Mouse (Mus musculus) spleen, adult 2 months (tissue): ENCODE results near the gene Olfr122.

Source experiments
- CTCF ChIP-seq: fragments of 200-500 bp; IDR thresholded peaks from 2 replicates; pipeline ENCODE4 v1.5.1; 2011; ENCODE audit warnings: mild to moderate bottlenecking, inconsistent platforms; ENCODE audit not compliant: insufficient read depth, insufficient read length, insufficient replicate concordance; ENCODE audit errors: extremely low read depth
- POLR2A ChIP-seq: fragments of 200-500 bp; IDR thresholded peaks from 2 replicates; pipeline ENCODE4 v1.6.1; 2011; ENCODE audit warnings: low read depth, low read length, inconsistent platforms

DNA sequence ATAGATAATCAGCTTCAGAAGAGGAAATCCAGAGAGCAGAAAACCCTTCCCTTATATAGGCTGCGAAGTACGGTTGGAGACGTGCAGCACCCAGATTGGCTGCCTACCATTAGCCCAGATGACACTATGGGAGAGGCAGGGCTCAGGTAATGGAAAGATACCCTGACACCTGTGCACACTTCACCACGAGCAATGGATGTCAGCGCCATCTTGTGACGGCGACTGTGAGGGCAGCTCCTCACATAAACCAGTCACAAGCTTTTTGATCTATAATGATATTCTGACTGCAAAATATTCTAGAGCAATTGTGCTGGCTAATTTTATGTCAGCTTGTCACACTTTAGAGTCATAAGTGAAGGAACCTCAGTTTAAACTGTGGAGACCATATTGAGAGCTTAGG lies 30.3 kb upstream of the Olfr122 start:
- TF ChIP-seq POLR2A (no peak), CTCF (no peak)
